Mouse (Mus musculus) MEL (cell line): ENCODE data around the gene Cib4. TPM values are rescaled to one million over a fixed set of nuclear protein-coding genes. Genes with fewer than 3 reads are reported as not detected.

Experiments
- DNase-seq: peaks from one replicate; pipeline ENCODE4 v3.0.0; 2011; ENCODE audit warnings: low read depth, low spot score
- H3K27ac ChIP-seq: 2 replicates; pipeline ENCODE4 v1.5.1; 2012; ENCODE audit warnings: low read depth, mild to moderate bottlenecking, control low read depth, low read length, moderate library complexity; ENCODE audit not compliant: control insufficient read depth
- H3K27me3 ChIP-seq, 2 experiments: fragments of 150-350 bp in 1 of 2; sonication (generic) in 1 of 2; 2 replicates each; pipeline ENCODE4 v1.6.1; 2012; ENCODE audit warnings: low read length in 2 of 2, mild to moderate bottlenecking in 2 of 2, improper control_type of control experiment in 1 of 2, moderate library complexity in 1 of 2; ENCODE audit not compliant: insufficient read depth in 2 of 2, control insufficient read depth in 1 of 2
- H3K36me3 ChIP-seq, 2 experiments: 2 replicates each; pipeline ENCODE4 v1.6.1; 2012 to 2014; ENCODE audit warnings: low read length in 2 of 2, improper control_type of control experiment in 1 of 2, inconsistent platforms in 1 of 2, mild to moderate bottlenecking in 1 of 2; ENCODE audit not compliant: insufficient read depth in 2 of 2, control insufficient read depth in 1 of 2
- H3K4me1 ChIP-seq, 2 experiments: fragments of 150-350 bp in 1 of 2; sonication (generic) in 1 of 2; 2 replicates each; pipeline ENCODE4 v1.6.1; 2012; ENCODE audit warnings: low read length in 2 of 2, improper control_type of control experiment in 1 of 2, mild to moderate bottlenecking in 1 of 2; ENCODE audit not compliant: insufficient read depth in 2 of 2, control insufficient read depth in 1 of 2
- H3K4me3 ChIP-seq, 2 experiments: fragments of 150-350 bp in 1 of 2; sonication (generic) in 1 of 2; 2 replicates each; pipeline ENCODE4 v1.5.1; 2012; ENCODE audit warnings: low read depth in 2 of 2, low read length in 2 of 2, mild to moderate bottlenecking in 2 of 2, moderate library complexity in 2 of 2, control low read depth in 1 of 2, improper control_type of control experiment in 1 of 2; ENCODE audit not compliant: control insufficient read depth in 1 of 2, insufficient read depth in 1 of 2
- H3K79me2 ChIP-seq: 2 replicates; pipeline ENCODE4 v1.6.1; 2012; ENCODE audit warnings: mild to moderate bottlenecking, low read length, moderate library complexity; ENCODE audit not compliant: control insufficient read depth, poor library complexity, insufficient read depth
- H3K9ac ChIP-seq: 2 replicates; pipeline ENCODE4 v1.6.1; 2012; ENCODE audit warnings: low read depth, mild to moderate bottlenecking, control low read depth, low read length, moderate library complexity; ENCODE audit not compliant: control insufficient read depth, poor library complexity, severe bottlenecking
- H3K9me3 ChIP-seq: fragments of 150-350 bp; sonication (generic); replicated peaks from 2 replicates; pipeline ENCODE4 v1.6.1; 2012; ENCODE audit warnings: mild to moderate bottlenecking, low read length, improper control_type of control experiment, moderate library complexity; ENCODE audit not compliant: insufficient read depth
- CHD1 ChIP-seq: IDR thresholded peaks from 2 replicates; pipeline ENCODE4 v1.6.1; 2012; ENCODE audit warnings: low read depth, mild to moderate bottlenecking, inconsistent platforms, low read length, improper control_type of control experiment
- CHD2 ChIP-seq: IDR thresholded peaks from 2 replicates; pipeline ENCODE4 v1.6.1; 2011; ENCODE audit warnings: low read length, improper control_type of control experiment
- CTCF ChIP-seq, 3 experiments: IDR thresholded peaks in 2 of 3; conservative IDR thresholded peaks in 1 of 3; 2 replicates each; pipeline ENCODE4 v1.5.1; 2011 to 2012; ENCODE audit warnings: low read length in 3 of 3, low read depth in 2 of 3, mild to moderate bottlenecking in 2 of 3, improper control_type of control experiment in 1 of 3, inconsistent platforms in 1 of 3, mixed read lengths in 1 of 3, moderate library complexity in 1 of 3; ENCODE audit not compliant: control insufficient read depth in 1 of 3, insufficient read depth in 1 of 3, poor library complexity in 1 of 3, severe bottlenecking in 1 of 3
- E2F4 ChIP-seq: IDR thresholded peaks from 2 replicates; pipeline ENCODE4 v1.6.1; 2011; ENCODE audit warnings: low read depth, low read length, improper control_type of control experiment, borderline replicate concordance
- ELF1 ChIP-seq: IDR thresholded peaks from 2 replicates; pipeline ENCODE4 v1.6.1; 2014; ENCODE audit warnings: low read depth, mild to moderate bottlenecking, inconsistent platforms, low read length, improper control_type of control experiment, moderate library complexity
- EP300 ChIP-seq, 2 experiments: IDR thresholded peaks; 2 replicates each; pipeline ENCODE4 v1.6.1; 2011; ENCODE audit warnings: improper control_type of control experiment in 2 of 2, low read length in 2 of 2, low read depth in 1 of 2, mild to moderate bottlenecking in 1 of 2
- ETS1 ChIP-seq: IDR thresholded peaks from 2 replicates; pipeline ENCODE4 v1.6.1; 2012; ENCODE audit warnings: low read depth, mild to moderate bottlenecking, inconsistent platforms, low read length, improper control_type of control experiment, moderate library complexity
- GATA1 ChIP-seq: IDR thresholded peaks from 2 replicates; pipeline ENCODE4 v1.6.1; 2011; ENCODE audit warnings: low read depth, low read length, improper control_type of control experiment
- HCFC1 ChIP-seq: IDR thresholded peaks from 2 replicates; pipeline ENCODE4 v1.6.1; 2012; ENCODE audit warnings: low read depth, mild to moderate bottlenecking, inconsistent platforms, low read length, improper control_type of control experiment, moderate library complexity
- MAX ChIP-seq: IDR thresholded peaks from 2 replicates; pipeline ENCODE4 v1.6.1; 2011; ENCODE audit warnings: low read length, improper control_type of control experiment
- MAZ ChIP-seq: IDR thresholded peaks from 2 replicates; pipeline ENCODE4 v1.6.1; 2012; ENCODE audit warnings: low read depth, mild to moderate bottlenecking, inconsistent platforms, low read length, improper control_type of control experiment
- MEF2A ChIP-seq: IDR thresholded peaks from 2 replicates; pipeline ENCODE4 v1.6.1; 2014; ENCODE audit warnings: low read depth, mild to moderate bottlenecking, inconsistent platforms, low read length, improper control_type of control experiment; ENCODE audit not compliant: poor library complexity, insufficient replicate concordance, severe bottlenecking; ENCODE audit errors: extremely low read depth
- MXI1 ChIP-seq: IDR thresholded peaks from 2 replicates; pipeline ENCODE4 v1.6.1; 2011; ENCODE audit warnings: mild to moderate bottlenecking, low read depth, low read length, improper control_type of control experiment
- MYB ChIP-seq: IDR thresholded peaks from 2 replicates; pipeline ENCODE4 v1.6.1; 2011; ENCODE audit warnings: mild to moderate bottlenecking, low read depth, low read length, improper control_type of control experiment
- MYC ChIP-seq: IDR thresholded peaks from 2 replicates; pipeline ENCODE4 v1.6.1; 2011; ENCODE audit warnings: low read depth, mild to moderate bottlenecking, low read length, improper control_type of control experiment, moderate library complexity
- POLR2AphosphoS2 ChIP-seq: IDR thresholded peaks from 2 replicates; pipeline ENCODE4 v1.6.1; 2011; ENCODE audit warnings: low read length, improper control_type of control experiment
- RAD21 ChIP-seq: IDR thresholded peaks from 2 replicates; pipeline ENCODE4 v1.6.1; 2011; ENCODE audit warnings: mild to moderate bottlenecking, low read depth, low read length, improper control_type of control experiment
- RCOR1 ChIP-seq: IDR thresholded peaks from 2 replicates; pipeline ENCODE4 v1.6.1; 2012; ENCODE audit warnings: low read depth, mild to moderate bottlenecking, inconsistent platforms, low read length, improper control_type of control experiment
- SIN3A ChIP-seq: IDR thresholded peaks from 2 replicates; pipeline ENCODE4 v1.6.1; 2012; ENCODE audit warnings: low read length, improper control_type of control experiment, inconsistent platforms
- SMC3 ChIP-seq: IDR thresholded peaks from 2 replicates; pipeline ENCODE4 v1.6.1; 2011; ENCODE audit warnings: low read depth, low read length, improper control_type of control experiment
- TAL1 ChIP-seq: IDR thresholded peaks from 2 replicates; pipeline ENCODE4 v1.6.1; 2012; ENCODE audit warnings: mild to moderate bottlenecking, inconsistent platforms, low read length, moderate library complexity, mixed read lengths
- TCF12 ChIP-seq: IDR thresholded peaks from 2 replicates; pipeline ENCODE4 v1.6.1; 2014; ENCODE audit warnings: low read depth, mild to moderate bottlenecking, inconsistent platforms, low read length, improper control_type of control experiment, moderate library complexity
- USF1 ChIP-seq: IDR thresholded peaks from 2 replicates; pipeline ENCODE4 v1.6.1; 2014; ENCODE audit warnings: low read depth, mild to moderate bottlenecking, inconsistent platforms, low read length, improper control_type of control experiment, moderate library complexity
- ZC3H11A ChIP-seq: IDR thresholded peaks from 2 replicates; pipeline ENCODE4 v1.6.1; 2012; ENCODE audit warnings: low read depth, mild to moderate bottlenecking, inconsistent platforms, low read length, improper control_type of control experiment
- ZKSCAN1 ChIP-seq: IDR thresholded peaks from 2 replicates; pipeline ENCODE4 v1.6.1; 2012; ENCODE audit warnings: low read depth, mild to moderate bottlenecking, inconsistent platforms, low read length, improper control_type of control experiment, moderate library complexity
- ZMIZ1 ChIP-seq: IDR thresholded peaks from 2 replicates; pipeline ENCODE4 v1.6.1; 2012; ENCODE audit warnings: low read depth, mild to moderate bottlenecking, inconsistent platforms, low read length, improper control_type of control experiment, moderate library complexity
- polyA plus RNA-seq, 2 experiments: library from polyadenylated mRNA; stranded (reverse) in 1 of 2; unstranded in 1 of 2; fragments of >175 nt in 1 of 2; fragments of >200 nt in 1 of 2; gene quantifications; 2 replicates each; pipeline versions ENCODE4 v1.2.1 to v1.2.4; 2012; ENCODE audit warnings: low replicate concordance in 2 of 2, low read depth in 1 of 2; ENCODE audit not compliant: insufficient read length in 2 of 2, insufficient read depth in 1 of 2, missing spikeins in 1 of 2
- total RNA-seq: library from RNA; depleted of rRNA; stranded (reverse); fragments of 300-350 nt; gene quantifications from 2 replicates; pipeline ENCODE4 v1.2.3, GENCODE M21; 2012

The Cib4 gene
- total and polyA plus RNA-seq, 3 experiments: not detected

DNA sequence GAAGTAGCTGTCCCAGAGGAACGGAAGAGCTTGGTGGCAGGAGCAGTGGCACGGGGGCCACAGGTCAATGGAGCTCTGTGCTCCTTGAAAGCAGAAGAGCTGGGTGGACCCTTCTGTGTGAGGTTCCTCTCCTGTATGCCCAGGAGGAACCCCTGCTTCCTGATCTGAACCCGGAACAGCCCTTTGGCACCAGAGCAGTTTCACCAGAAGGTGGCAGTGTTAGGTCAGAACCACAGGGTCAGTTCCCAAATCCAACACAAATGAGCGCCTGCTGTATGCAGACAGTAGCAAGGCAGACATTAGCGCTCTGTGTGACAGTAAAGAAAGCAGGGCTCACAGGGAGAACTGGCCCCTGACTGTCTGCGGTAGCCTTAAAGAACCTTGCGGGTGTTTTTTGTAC, 29.3 kb downstream of the Cib4 start:
- TF ChIP-seq ZC3H11A (peak; percentile 86), ELF1 (peak; percentile 97), CHD2 (no peak), SIN3A (peak; percentile 71), MYC (peak; percentile 61; the same call in 1 of the 2 replicates), GATA1 (no peak), EP300 (IDR thresholded peaks at IDR 0.05; ENCODE audit: low read depth in 1 of 2, low read length in 2 of 2) (0 out of 4 replicates have a peak, but pooled peaks of 1 of the 2 experiments have one; percentile 19), TCF12 (peak; percentile 31; the same call in 1 of the 2 replicates), MAX (no peak), ZKSCAN1 (peak; percentile 79), CTCF (IDR thresholded peaks at IDR 0.05 in 2 of 3, conservative IDR thresholded peaks at IDR 0.05 in 1 of 3; ENCODE audit: control insufficient read depth in 1 of 3, insufficient read depth in 1 of 3, low read depth in 2 of 3, low read length in 3 of 3, poor library complexity in 1 of 3, severe bottlenecking in 1 of 3) (peak; percentile 92 to 98 (median 95)), RAD21 (peak; percentile 94), E2F4 (no peak), RCOR1 (peak; percentile 50; the same call in 1 of the 2 replicates), USF1 (peak; percentile 19; the same call in 1 of the 2 replicates), ZMIZ1 (no peak), HCFC1 (peak; percentile 52; the same call in 1 of the 2 replicates), SMC3 (peak; percentile 98), MAZ (peak; percentile 68; the same call in 1 of the 2 replicates), ETS1 (peak; percentile 29; the same call in 1 of the 2 replicates), POLR2AphosphoS2 (no peak)
- DNase-seq: peak; percentile 92
- no peaks in the 10 kb centered on the region; a peak in 1 of 4 replicates for H3K27me3 ChIP-seq

DNA sequence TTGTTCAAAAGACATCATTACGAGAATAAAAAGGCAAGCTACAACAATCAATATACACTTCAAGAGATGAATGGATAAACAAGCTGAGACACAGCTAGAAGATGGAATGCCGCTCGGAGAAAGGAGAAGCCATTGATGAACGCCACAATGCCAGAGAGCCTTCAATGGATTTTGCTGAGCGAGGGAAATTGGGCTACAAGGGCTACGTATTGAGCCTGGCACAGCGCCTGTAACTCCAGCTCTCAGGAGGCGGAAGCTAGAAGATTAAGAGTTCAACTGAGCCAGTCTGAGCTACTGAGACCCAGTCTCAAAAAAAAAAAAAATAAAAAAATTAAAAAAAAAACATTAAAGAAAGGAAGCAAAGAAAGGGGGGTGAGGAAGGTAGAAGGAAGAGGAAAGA, 32.5 kb downstream of the Cib4 start:
- Histone ChIP-seq H3K79me2 (no peaks in the 10 kb centered on the region), H3K4me3 (no peak overlapping the region), H3K9me3 (no peaks in the 10 kb centered on the region), H3K4me1 (peaks cover 6 to 13% of the 10 kb centered on the region in 2 experiments), H3K9ac (no peak overlapping the region), H3K27ac (no peak overlapping the region), H3K36me3 (peaks cover 0 to 10% of the 10 kb centered on the region in 2 experiments; a peak in 2 of 4 replicates), H3K27me3 (peaks cover 0 to 2% of the 10 kb centered on the region in 2 experiments; a peak in 2 of 4 replicates)
- no peak for DNase-seq
- TF ChIP-seq MAX: no peak
- no peak for TF ChIP-seq MYB
- TF ChIP-seq MAZ: no peak
- TF ChIP-seq TAL1: no peak
- no peak for TF ChIP-seq CHD1
- TF ChIP-seq MEF2A: no peak
- no peak for TF ChIP-seq MYC
- TF ChIP-seq MXI1: no peak
- no peak for TF ChIP-seq ETS1

More for the DNA sequence above, 29.3 kb downstream of the Cib4 start:
- Histone ChIP-seq H3K9ac (peak overlapping the region; percentile 39; the same call in 1 of the 2 replicates), H3K27ac (no peak overlapping the region), H3K79me2 (no peaks in the 10 kb centered on the region), H3K36me3 (peaks cover 0 to 32% of the 10 kb centered on the region in 2 experiments; a peak in 2 of 4 replicates), H3K4me1 (peaks cover 20 to 39% of the 10 kb centered on the region in 2 experiments), H3K9me3 (no peaks in the 10 kb centered on the region), H3K4me3 (peak overlapping the region in 1 of 2 experiments; percentile 9; a peak in 1 of 4 replicates)
